Mouse (Mus musculus) CH12F3 (cell line): ENCODE data around the gene Myoz1.

Source experiments
- in situ Hi-C: fragments of 300-500 bp; cut with MboI; formaldehyde crosslinking; loops from 2 replicates; pipeline ENCODE4 v1.14.3; 2020; ENCODE audit warnings: low sequenced_read_pairs

The Myoz1 gene

GRCm38 (mm10) chr14:20672990-20673389 is 16.6 kb upstream of the Myoz1 start:
- in situ Hi-C loops = no loop called here

- in situ Hi-C loops = no loop called here
Measured at GRCm38 (mm10) chr14:20668154-20668810, 11.9 kb upstream of the Myoz1 start, which contains the start of gene Synpo2l. Synpo2l (minus strand) TSS chr14:20668354.

- in situ Hi-C loops = no loop called here
Measured at GRCm38 (mm10) chr14:20667469-20667868, 11.1 kb upstream of the Myoz1 start.

DNA sequence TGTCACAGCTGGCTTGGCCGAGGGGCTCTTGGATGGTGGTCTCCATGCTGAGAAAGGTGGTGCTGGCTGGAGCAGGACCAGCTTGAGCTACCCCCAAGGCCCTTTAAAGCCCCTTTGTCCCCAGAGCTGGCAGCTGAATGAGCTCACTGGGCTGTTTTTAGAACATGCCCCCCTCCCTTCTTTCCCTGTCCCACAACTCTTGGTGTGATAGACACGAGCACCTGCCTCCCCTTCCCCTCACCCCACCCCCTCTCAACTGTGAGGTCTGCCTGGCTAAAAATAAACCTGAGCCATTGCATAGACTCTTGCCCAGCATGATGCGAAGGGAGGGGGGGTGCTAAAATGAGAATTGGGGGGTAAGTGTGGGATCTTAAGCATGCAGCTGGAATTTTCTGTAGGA is 8.1 kb upstream of the Myoz1 start:
- in situ Hi-C loops = loop anchor here (5.0 kb wide), 1 partner anchor 77 kb away; no protein-coding TSS in a partner anchor

DNA sequence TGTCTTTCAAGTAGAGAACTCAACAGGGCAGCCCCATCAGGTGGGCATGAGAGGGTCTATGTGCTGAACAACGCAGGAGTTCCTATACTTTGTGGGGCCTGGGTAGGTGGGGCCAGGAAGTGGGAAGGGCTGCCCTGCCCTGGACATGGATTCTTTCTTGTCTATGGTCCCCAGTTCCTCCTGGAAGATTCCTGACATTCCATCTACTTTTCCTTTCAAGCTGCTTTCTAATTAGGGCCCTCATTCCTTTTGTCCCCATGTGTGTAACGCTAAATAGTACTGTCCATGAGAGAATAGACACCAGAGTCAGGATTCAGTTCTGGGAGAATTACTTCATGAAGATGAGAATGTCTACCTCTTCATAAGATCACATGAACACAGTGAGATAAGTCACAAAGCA is 7.3 kb upstream of the Myoz1 start:
- in situ Hi-C loops = loop anchor here (5.0 kb wide), 1 partner anchor 76 kb away; no protein-coding TSS in a partner anchor

- in situ Hi-C loops = loop anchor here (5.0 kb wide), 1 partner anchor 75 kb away; no protein-coding TSS in a partner anchor
Measured at GRCm38 (mm10) chr14:20662740-20663139, 6.4 kb upstream of the Myoz1 start.

GRCm38 (mm10) chr14:20661661-20662331 is 5.5 kb upstream of the Myoz1 start:
- in situ Hi-C loops = loop anchor here (5.0 kb wide), 1 partner anchor 74 kb away; no protein-coding TSS in a partner anchor

DNA sequence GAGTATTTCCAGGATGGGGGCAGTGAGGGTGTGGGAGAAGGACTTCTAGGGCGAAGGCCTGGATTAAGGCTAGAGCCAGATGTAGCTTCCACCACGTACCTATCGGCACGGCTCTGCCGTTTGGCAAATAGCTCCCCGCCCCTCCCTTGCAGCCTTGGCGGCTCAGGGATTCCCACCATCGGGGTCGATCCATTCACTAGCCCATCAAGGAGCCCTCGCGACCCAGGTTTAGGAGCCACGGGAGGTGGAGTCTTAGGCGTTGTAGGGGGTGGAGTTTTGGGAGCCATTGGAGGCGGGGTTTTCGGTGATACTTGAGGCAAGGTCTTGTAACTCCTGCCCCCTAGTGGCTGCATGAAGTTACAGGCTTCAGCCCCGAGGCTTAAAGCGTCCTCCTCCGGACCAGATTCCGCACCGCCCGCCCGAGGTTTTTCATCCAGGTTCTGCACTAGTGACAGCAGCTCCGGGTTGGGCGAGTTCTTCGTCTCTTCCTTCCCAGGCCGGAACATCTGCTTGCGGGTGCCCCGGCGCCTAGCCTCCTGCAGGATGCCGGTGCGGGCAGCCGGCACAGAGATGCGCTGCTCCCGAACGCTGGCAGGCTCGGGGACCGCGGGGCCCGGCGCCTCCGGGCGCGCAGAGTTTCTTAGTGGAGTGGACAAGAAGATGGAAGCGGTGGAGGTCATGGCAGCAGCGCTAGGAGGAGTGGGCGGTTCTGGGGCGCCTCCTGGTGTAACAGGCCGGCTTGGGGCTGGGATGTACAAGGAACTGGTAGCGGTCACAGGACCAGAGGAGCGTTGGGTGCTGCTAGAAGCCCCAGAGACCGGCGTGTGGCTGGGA is 4.7 kb upstream of the Myoz1 start:
- in situ Hi-C loops = loop anchor here (5.0 kb wide), 1 partner anchor 74 kb away; no protein-coding TSS in a partner anchor

GRCm38 (mm10) chr14:20659687-20660086 is 3.3 kb upstream of the Myoz1 start:
- in situ Hi-C loops = loop anchor here (5.0 kb wide), 1 partner anchor 72 kb away; no protein-coding TSS in a partner anchor

DNA sequence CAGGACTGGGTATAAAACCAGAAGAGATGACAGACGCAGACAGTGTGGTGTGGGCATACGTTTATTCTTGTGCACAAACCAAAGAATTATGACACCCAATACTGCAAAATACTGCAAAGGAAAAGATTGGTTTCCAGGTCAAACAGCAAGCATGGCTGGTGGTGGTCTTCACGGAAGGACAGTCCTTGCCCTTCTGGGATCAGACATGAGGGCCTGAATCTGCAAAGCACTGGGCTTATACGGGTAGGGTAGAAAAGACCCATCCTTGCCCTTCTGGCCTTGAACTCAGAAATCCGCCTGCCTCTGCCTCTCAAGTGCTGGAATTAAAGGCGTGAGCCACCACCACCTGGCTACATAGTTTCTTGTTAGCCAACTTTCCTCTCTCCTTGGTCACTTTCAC is 2.6 kb upstream of the Myoz1 start:
- in situ Hi-C loops = no loop called here

- in situ Hi-C loops = no loop called here
Measured at GRCm38 (mm10) chr14:20658326-20658725, 2.0 kb upstream of the Myoz1 start.

DNA sequence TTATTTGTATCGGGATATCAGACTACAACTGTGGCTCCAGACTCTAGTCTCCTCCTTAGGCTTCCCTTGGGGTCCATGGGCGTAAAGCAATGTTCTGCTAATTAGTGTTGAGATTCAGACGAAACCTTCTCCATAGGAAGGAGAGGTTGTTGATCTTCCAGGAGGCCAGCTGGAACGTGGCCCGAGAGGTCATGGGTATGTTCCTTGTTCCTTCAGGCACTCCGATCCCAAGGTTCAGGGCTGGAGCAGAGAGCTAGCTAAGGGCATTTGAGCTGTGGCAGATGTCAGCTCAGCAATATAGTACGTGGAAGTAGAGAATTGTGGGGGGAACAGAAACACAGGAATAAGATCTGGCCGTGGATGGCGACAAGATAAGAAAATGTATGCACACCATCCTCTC is 609 bp downstream of the Myoz1 start:
- in situ Hi-C loops = no loop called here

DNA sequence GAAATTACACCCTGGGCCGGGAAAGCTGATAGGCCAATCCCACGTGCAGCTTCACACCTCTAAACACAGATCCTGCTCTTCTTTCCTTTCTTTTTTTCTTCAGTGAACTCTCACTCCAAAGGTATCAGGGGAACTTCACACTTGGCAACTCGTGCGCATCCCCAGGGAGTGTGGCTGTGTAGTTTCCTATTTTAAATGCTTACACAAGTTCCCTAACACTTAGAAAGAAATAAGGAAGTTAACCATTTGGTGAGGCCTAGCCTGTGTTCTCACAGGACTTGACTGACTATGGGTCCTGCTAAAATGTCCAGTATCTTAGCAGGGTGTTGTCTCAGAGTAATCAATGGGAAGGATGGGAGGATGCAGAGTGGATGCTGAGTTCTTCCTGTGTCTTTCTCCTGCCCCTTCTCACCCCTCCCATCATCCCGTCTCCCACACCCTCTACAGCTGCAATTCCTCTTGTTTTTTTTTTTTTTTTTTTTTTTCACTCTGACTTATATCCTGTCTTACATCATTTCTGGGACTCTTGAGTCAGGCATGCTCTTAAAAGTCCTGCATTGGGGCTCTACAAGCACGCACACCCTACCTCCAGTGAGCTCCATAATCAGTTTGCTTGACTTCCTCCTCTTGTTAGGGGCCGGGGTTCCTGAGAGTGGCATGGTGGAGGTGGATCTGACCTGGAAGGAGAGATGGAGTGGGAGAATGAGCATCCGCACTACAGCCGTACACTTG is 1.5 kb downstream of the Myoz1 start:
- in situ Hi-C loops = no loop called here

GRCm38 (mm10) chr14:20651722-20652256 is 4.6 kb downstream of the Myoz1 start:
- in situ Hi-C loops = no loop called here

- in situ Hi-C loops = no loop called here
Measured at GRCm38 (mm10) chr14:20651000-20651399, 5.3 kb downstream of the Myoz1 start.

DNA sequence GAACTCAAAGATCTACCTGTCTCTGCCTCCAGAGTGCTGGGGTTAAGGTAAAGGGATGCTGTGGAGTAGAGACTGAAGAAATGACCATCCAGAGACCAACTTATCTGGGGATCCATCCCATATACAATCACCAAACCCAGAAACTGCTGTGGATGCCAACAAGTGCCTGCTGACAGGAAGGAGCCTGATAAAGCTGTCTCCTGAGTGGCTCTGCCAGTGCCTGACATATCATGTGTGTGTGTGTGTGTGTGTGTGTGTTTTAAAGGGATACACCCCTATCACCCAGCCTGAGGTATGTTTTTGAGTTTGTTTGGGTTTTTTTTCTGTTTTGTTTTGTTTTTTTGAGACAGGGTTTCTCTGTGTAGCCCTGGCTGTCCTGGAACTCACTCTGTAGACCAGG is 10.0 kb downstream of the Myoz1 start:
- in situ Hi-C loops = no loop called here

GRCm38 (mm10) chr14:20645547-20645946 is 10.8 kb downstream of the Myoz1 start:
- in situ Hi-C loops = no loop called here

DNA sequence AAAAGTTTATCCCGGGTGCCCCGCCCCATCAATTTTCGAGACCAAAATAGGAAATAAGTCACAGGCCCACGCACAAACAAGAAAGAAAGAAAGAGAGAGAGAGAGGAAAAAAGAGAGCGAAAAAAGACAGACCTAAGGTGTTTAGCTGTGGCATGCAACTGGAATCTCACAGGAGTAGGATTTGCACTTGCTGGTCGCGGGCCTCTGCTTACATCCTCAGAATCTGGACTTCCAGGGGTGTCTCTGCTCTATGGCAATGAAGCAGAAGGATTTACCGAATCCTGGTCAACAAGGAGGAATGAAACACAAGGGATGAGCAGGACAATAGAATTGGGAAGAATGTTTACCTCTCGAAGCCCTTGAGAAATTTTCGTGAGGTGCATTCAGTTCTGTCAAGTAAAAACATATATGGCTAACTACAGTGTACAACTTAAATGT is 14.9 kb downstream of the Myoz1 start:
- in situ Hi-C loops = no loop called here

DNA sequence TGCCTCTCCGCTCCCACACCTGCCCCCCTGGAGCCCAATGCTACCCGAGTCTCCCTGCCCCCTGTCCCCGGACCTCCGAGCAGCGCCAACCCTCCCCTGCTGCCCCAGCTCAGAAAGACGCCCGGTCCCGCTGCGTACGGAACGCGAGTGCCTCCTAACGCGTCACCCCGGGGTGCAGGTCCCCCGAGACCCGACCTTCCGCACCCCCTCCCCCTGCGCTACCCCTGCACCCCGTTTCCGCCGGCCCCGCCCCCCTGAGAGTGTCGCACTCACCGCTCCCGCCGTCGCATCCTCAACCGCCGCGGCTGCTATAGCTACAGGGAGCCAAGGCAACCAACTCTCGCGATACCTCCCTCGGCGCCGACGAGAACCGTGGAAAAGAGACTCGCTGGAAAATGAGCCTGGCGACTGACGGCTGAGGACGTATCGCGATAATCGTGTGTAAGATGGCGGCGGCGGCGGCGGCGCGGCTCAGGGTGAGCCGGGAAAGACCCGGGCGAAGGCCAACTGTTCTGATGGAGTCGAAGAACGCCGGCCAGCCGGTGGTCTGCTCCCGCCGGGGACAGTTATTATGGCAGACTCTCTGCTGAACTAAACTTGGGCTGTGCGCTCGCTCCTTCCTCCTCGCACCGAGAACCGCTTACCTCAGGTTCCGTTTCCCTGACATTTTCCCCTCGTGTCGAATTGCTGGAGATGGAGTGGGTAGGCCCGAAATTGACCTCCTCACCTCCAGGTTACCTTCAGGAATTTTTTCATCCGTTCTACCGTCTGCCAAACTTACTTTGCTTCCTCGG is 15.5 kb downstream of the Myoz1 start, which contains the start of gene Usp54:
Gene Usp54 (minus strand): TSS at position 420 of the 794 bp plus-strand sequence.
- in situ Hi-C loops = no loop called here
